Mouse (Mus musculus): Measurements from ENCODE around the gene Cys1. TPM values are rescaled to one million over a fixed set of nuclear protein-coding genes. Genes with fewer than 3 reads are reported as not detected.
A peak's percentile ranks its signal among the peaks of the same experiment; 100 is the strongest.

Cys1 gene
- polyA plus RNA-seq, 1 experiment, result 0.26 TPM

DNA sequence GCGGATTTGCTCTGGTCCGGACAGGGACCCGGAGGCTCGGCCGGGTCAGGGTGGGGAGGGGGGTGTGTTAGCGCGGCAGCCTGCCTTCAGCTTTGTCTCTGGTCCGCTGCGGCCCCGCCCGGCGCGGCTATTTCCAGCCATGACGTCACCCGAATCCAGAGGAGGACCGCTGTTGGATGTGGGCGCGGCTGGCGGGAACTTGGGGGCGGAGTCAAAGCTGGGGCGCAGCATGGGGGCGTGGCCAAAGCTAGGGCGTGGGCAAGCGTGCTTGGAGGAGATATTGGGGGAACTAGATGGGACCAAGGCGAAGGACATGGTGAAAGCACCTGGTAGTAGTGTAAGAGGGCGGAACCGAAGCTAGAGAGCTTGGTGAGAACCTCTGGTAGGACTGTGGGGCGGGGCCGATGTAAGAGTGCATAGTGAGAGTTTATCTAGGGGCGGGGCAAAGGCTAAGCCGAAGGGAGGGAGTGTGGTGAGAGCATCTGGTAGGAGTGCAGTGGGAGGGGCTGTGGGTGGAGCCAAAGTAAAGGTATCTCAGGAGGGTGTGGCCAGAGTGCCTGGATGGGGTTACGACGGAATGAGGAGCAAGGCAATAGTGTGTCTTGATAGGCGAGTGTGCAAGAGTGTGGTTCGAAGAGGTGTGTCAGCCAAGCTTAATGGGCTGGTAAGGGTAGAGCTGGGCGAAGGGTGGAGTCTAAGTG is 29.8 kb downstream of the Cys1 start:
- Histone ChIP-seq H3ac (ENCODE audit: control insufficient read depth, insufficient read length) (peak overlapping the region; percentile 34), H3K79me2 (ENCODE audit: control insufficient read depth, insufficient read depth) (no peaks in the 10 kb centered on the region), H3K27me3 (ENCODE audit: control insufficient read depth, insufficient read depth, insufficient read length) (no peaks in the 10 kb centered on the region), H3K4me3 (peak overlapping the region; percentile 31), H3K4me2 (ENCODE audit: low read depth) (peak overlapping the region; percentile 57), H3K36me3 (ENCODE audit: control insufficient read depth, insufficient read depth) (peaks cover 6% of the 10 kb centered on the region)
- peak; percentile 40 for TF ChIP-seq E2F4 (IDR thresholded peaks at IDR 0.05; ENCODE audit: insufficient read depth)
- no peak for TF ChIP-seq TCF3 (IDR thresholded peaks at IDR 0.05; ENCODE audit: insufficient read length, low read depth)
- TF ChIP-seq SRF (IDR thresholded peaks at IDR 0.05; ENCODE audit: control insufficient read depth, insufficient read length, low read depth), result no peak
- no peak for TF ChIP-seq MYOD1 (IDR thresholded peaks at IDR 0.05; ENCODE audit: control insufficient read depth in 1 of 3, insufficient read length in 2 of 3, low read depth in 2 of 3)
- peak; percentile 11 for TF ChIP-seq POLR2A (IDR thresholded peaks at IDR 0.05; ENCODE audit: insufficient read length, low read depth)
- no peak for TF ChIP-seq CEBPB (IDR thresholded peaks at IDR 0.05; ENCODE audit: insufficient read depth, poor library complexity, severe bottlenecking)

DNA sequence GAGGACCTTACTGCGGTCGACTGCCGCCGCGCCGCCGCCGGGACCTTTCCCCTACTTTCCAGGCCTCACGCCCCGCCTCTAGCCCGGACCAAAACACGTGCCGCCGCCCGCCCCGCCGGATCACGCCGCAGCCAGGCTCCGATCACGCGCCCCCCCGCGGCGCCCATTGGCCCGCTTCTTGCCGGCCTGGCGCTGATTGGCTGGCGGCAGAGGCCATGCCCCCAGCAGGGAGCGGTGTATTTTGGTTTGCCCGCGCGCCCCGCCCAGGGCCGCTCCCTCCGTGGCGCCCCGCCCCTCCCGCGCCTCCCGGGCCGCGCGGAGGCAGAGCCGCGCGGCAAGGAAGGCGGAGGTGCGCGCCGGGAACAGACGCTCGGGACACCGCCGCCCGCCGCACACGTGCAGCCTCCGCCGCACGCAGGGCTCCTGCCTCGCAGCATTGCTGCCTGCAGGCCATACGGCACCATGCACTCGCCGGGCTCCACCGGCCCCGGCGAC is 30.5 kb downstream of the Cys1 start, which contains the start of gene Klf11:
TSS of gene Klf11 (plus strand) at position 212 of the 495 bp plus-strand sequence.
- peaks cover 6% of the 10 kb centered on the region for H3K36me3 ChIP-seq (ENCODE audit: control insufficient read depth, insufficient read depth)
- no peaks in the 10 kb centered on the region for H3K27me3 ChIP-seq (ENCODE audit: control insufficient read depth, insufficient read depth, insufficient read length)
- TF ChIP-seq USF1 (IDR thresholded peaks at IDR 0.05; ENCODE audit: low read depth) (peak; percentile 23), TCF12 (IDR thresholded peaks at IDR 0.05; ENCODE audit: insufficient read depth, poor library complexity, severe bottlenecking) (no peak), POLR2AphosphoS2 (IDR thresholded peaks at IDR 0.05; ENCODE audit: insufficient read length, low read depth) (peak; percentile 67), MYOD1 (IDR thresholded peaks at IDR 0.05; ENCODE audit: control insufficient read depth in 1 of 3, insufficient read length in 2 of 3, low read depth in 2 of 3) (no peak), POLR2A (IDR thresholded peaks at IDR 0.05; ENCODE audit: insufficient read length, low read depth) (peak; percentile 83), MYOG (IDR thresholded peaks at IDR 0.05; ENCODE audit: control insufficient read depth in 1 of 3, insufficient read depth in 1 of 3, insufficient read length in 2 of 3, low read depth in 2 of 3) (peak in 1 of 3 experiments; percentile 6)
- H3K4me2 ChIP-seq (ENCODE audit: low read depth), result peak within 1 kb of the TSS; percentile 80
- H3ac ChIP-seq (ENCODE audit: control insufficient read depth, insufficient read length), result peak within 1 kb of the TSS; percentile 34
- H3K4me3 ChIP-seq, result peak within 1 kb of the TSS; percentile 31
- no peaks in the 10 kb centered on the region for H3K79me2 ChIP-seq (ENCODE audit: control insufficient read depth, insufficient read depth)

DNA sequence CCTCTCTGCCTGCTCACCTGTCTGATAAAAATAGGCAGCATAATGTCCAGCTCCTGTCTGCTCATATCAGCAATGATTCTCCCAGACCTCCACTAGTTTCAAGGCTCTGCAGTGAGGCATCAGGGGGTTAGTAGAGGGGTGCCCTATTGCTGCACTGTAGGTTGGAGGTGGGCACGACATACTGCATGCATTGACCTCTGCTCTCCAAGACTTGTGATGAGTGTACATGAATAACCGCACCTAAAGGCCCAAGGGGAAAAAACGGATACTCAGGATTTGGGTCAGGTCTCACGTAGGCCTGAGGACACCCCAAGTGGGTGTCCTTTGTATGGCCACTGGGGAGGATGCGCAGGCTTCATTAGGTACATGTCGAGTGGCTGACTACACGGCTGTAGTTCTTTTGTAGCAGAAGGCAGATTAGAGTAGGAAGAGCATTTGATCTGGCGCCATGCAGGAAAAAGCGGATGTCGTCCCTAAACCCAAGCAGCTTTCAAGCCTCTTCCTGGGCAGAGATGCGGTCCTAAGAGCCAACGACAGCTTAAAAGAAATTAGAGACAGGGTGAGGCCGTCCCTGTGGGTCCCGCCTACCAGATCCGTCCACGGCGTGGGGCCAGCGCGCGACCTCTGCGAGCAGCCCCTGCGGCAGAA is 31.1 kb downstream of the Cys1 start:
- TF ChIP-seq POLR2A (IDR thresholded peaks at IDR 0.05; ENCODE audit: insufficient read length, low read depth), result peak; percentile 59
- TF ChIP-seq MYOG (IDR thresholded peaks at IDR 0.05; ENCODE audit: control insufficient read depth in 1 of 3, insufficient read depth in 1 of 3, insufficient read length in 2 of 3, low read depth in 2 of 3), result no peak
- Histone ChIP-seq H3K27me3 (ENCODE audit: control insufficient read depth, insufficient read depth, insufficient read length) (no peaks in the 10 kb centered on the region), H3K4me3 (peak overlapping the region; percentile 31), H3K36me3 (ENCODE audit: control insufficient read depth, insufficient read depth) (peaks cover 3% of the 10 kb centered on the region), H3K79me2 (ENCODE audit: control insufficient read depth, insufficient read depth) (no peaks in the 10 kb centered on the region), H3ac (ENCODE audit: control insufficient read depth, insufficient read length) (peak overlapping the region; percentile 34), H3K4me2 (ENCODE audit: low read depth) (peak overlapping the region; percentile 80)

DNA sequence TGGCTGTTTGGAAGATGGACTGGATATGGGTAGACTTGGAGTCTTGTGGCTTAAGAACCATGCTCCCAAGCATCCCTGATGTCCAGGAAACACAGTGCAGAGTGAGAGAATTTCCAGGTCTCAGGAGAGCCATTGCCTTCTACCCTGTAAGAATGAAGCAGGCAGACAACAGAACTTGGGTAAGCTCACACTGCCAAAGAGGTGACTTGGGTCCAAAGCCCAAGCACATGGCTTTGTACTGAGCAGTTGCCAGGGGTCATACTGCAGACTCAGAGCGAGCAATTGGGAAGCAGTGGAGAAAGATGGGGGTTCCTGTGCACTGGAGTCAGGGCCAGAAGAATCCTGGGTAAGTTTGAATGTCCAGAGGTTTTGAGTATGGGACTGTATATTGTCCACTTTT is 33.5 kb downstream of the Cys1 start:
- Histone ChIP-seq H3K4me3 (no peak overlapping the region), H3ac (ENCODE audit: control insufficient read depth, insufficient read length) (no peak overlapping the region), H3K27me3 (ENCODE audit: control insufficient read depth, insufficient read depth, insufficient read length) (no peaks in the 10 kb centered on the region), H3K79me2 (ENCODE audit: control insufficient read depth, insufficient read depth) (no peaks in the 10 kb centered on the region), H3K4me2 (ENCODE audit: low read depth) (no peak overlapping the region), H3K36me3 (ENCODE audit: control insufficient read depth, insufficient read depth) (no peaks in the 10 kb centered on the region)
- TF ChIP-seq POLR2A (IDR thresholded peaks at IDR 0.05; ENCODE audit: insufficient read length, low read depth) (no peak), SRF (IDR thresholded peaks at IDR 0.05; ENCODE audit: control insufficient read depth, insufficient read length, low read depth) (no peak), CEBPB (IDR thresholded peaks at IDR 0.05; ENCODE audit: insufficient read depth, poor library complexity, severe bottlenecking) (no peak), E2F4 (IDR thresholded peaks at IDR 0.05; ENCODE audit: insufficient read depth) (no peak), MYOG (IDR thresholded peaks at IDR 0.05; ENCODE audit: control insufficient read depth in 1 of 3, insufficient read depth in 1 of 3, insufficient read length in 2 of 3, low read depth in 2 of 3) (no peak), MAX (IDR thresholded peaks at IDR 0.05; ENCODE audit: low read depth) (no peak), MYOD1 (IDR thresholded peaks at IDR 0.05; ENCODE audit: control insufficient read depth in 1 of 3, insufficient read length in 2 of 3, low read depth in 2 of 3) (no peak), USF1 (IDR thresholded peaks at IDR 0.05; ENCODE audit: low read depth) (no peak), POLR2AphosphoS2 (IDR thresholded peaks at IDR 0.05; ENCODE audit: insufficient read length, low read depth) (no peak), TCF12 (IDR thresholded peaks at IDR 0.05; ENCODE audit: insufficient read depth, poor library complexity, severe bottlenecking) (no peak), REST (IDR thresholded peaks at IDR 0.05; ENCODE audit: insufficient read depth, insufficient read length) (no peak), TCF3 (IDR thresholded peaks at IDR 0.05; ENCODE audit: insufficient read length, low read depth) (no peak)

DNA sequence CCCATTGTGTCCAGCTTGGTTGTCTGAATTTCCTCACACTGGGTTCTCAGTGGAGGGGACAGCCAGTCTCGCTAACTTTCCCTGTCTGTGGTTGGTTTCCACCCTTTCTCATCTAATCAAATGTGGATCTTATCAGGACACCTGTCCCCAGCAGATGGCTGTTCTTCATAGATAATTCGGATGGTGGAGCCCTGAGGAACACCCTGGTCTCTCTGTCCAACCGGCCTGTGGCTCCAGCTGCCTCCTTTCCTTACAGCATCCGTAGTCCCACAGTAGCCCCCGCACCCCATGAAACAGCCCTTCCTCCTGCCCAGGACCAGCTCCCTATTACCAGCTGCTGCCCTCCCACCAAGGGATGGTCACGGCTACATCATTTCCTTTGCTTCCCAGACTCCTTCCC is 35.7 kb downstream of the Cys1 start:
- no peak overlapping the region for H3ac ChIP-seq (ENCODE audit: control insufficient read depth, insufficient read length)
- H3K27me3 ChIP-seq (ENCODE audit: control insufficient read depth, insufficient read depth, insufficient read length), result no peaks in the 10 kb centered on the region
- no peak overlapping the region for H3K4me2 ChIP-seq (ENCODE audit: low read depth)
- no peaks in the 10 kb centered on the region for H3K79me2 ChIP-seq (ENCODE audit: control insufficient read depth, insufficient read depth)
- no peaks in the 10 kb centered on the region for H3K36me3 ChIP-seq (ENCODE audit: control insufficient read depth, insufficient read depth)
- no peak overlapping the region for H3K4me3 ChIP-seq
- TF ChIP-seq MYOD1 (IDR thresholded peaks at IDR 0.05; ENCODE audit: control insufficient read depth in 1 of 3, insufficient read length in 2 of 3, low read depth in 2 of 3), result peak in 1 of 3 experiments; percentile 5
- no peak for TF ChIP-seq MYOG (IDR thresholded peaks at IDR 0.05; ENCODE audit: control insufficient read depth in 1 of 3, insufficient read depth in 1 of 3, insufficient read length in 2 of 3, low read depth in 2 of 3)
